Mouse (Mus musculus) thymus, adult 2 months (tissue): ENCODE data around the gene Usp12.

Source experiments
- CTCF ChIP-seq: fragments of 200-500 bp; IDR thresholded peaks from 2 replicates; pipeline ENCODE4 v1.5.1; 2012; ENCODE audit warnings: mild to moderate bottlenecking, control low read depth, low read length, moderate library complexity, borderline replicate concordance; ENCODE audit not compliant: control insufficient read depth, poor library complexity, insufficient read depth; ENCODE audit errors: extremely low read depth
- POLR2A ChIP-seq: fragments of 200-500 bp; IDR thresholded peaks from 2 replicates; pipeline ENCODE4 v1.6.1; 2012; ENCODE audit warnings: mild to moderate bottlenecking, low read length, control low read depth, moderate library complexity; ENCODE audit not compliant: control insufficient read depth, poor library complexity, insufficient read depth; ENCODE audit errors: extremely low read depth

DNA sequence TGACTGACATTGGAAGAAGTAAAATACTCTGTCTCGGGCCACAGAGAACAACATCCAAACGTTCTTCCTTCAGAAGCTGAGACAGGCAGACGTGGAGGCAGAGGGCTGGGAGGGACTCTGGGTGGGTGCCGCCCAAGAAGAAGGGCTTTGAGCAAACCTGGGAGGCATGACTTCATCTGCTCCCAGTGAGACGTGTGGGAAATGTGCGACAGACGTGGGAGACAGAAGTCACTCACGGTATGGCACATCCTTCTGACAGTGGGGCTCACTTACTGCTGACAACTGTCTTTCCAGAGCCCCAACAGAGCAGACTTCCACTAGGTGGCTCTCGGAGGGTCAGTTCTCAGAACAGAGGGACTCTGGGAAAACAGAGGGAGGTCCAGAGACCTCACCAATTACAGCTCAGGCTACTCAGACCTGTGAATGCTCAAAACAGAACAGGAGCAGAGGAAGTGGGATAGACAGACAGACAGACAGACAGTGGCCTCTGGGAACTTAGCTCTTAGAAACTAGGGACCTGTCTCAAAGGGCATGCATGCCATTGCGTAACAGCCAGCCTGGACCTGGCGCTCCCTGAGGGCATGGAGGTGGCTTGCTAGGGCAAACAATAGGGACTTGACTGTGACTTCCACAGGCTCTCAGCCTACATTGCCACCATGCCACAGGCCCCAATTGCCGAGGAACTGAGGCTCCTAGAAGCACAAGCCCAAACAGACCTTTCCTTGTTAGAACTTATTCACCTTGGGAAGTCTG is 60.7 kb downstream of the Usp12 start:
- TF ChIP-seq CTCF: no peak
- TF ChIP-seq POLR2A: no peak
